Comparison of ENCODE assay signal across 15 mouse cellular contexts in the genomic region with DNA sequence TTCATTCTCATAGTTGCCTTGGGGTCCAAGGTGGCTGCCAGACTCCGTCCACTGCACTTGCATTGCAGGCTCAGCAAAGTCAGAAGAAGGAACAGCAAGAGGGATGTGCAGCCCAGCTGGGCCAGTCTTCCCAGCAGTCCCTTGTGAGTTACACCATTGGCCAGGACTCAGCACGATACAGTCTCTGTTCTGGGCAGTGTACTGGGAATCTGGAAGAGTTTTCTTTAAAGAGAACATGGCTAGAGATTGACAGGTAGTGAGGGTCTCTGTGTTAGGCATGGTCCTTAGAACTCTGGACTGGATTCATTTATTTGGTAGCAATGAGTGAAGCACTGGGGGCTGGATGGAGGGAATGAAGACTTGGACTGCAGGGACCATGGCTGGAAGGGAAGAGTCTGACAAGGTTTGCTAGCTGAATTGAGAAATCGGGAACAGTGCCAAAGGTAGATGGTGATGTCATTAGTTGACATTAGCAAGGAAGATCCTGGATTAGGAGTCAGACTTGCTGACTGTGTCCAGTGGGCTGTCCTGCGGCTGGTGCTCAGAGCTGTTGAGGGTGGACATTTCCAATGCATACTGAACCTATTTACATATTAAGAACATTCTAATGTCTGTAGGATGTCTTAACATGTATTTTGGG. TPM values are rescaled to one million over a fixed set of nuclear protein-coding genes. Genes with fewer than 3 reads are reported as not detected.
DNase-seq lines count a peak whose midpoint lies in the region; ATAC-seq lines count a peak whose summit lies in the region.
"Had no signal": no experiment of that assay in that cellular context is flagged by ENCODE, and none has a peak within 500 bp of the region (broad histone marks: within the 10 kb centered on the region; RNA-seq: fewer than 3 reads in every experiment).

No protein-coding gene starts in this region.

- no peaks in the 10 kb centered on the region for H3K36me3 ChIP-seq in embryonic facial prominence, embryonic 14.5 days (ENCODE audit: control insufficient read depth, insufficient read depth, low read length)
- no peaks in the 10 kb centered on the region for H3K36me3 ChIP-seq in embryonic facial prominence, embryonic 10.5 days (replicated peaks)
- H3K36me3 ChIP-seq in limb, embryonic 10.5 days: no peaks in the 10 kb centered on the region
- H3K36me3 ChIP-seq: embryonic facial prominence, embryonic 12.5 days; hindbrain, embryonic 15.5 days; kidney, embryonic 15.5 days; lung, embryonic 15.5 days; midbrain, embryonic 13.5 days; neural tube, embryonic 15.5 days had no signal

- H3K4me1 ChIP-seq in embryonic facial prominence, embryonic 14.5 days (ENCODE audit: control insufficient read depth, insufficient read depth, low read length): peaks cover 30% of the 10 kb centered on the region
- H3K4me1 ChIP-seq in embryonic facial prominence, embryonic 10.5 days: peaks cover 42% of the 10 kb centered on the region
- H3K4me1 ChIP-seq in limb, embryonic 10.5 days: peaks cover 50% of the 10 kb centered on the region

- no peak overlapping the region for H3K4me3 ChIP-seq in embryonic facial prominence, embryonic 14.5 days (ENCODE audit: low read depth, low read length)
- no peak overlapping the region for H3K4me3 ChIP-seq in embryonic facial prominence, embryonic 10.5 days
- no peak overlapping the region for H3K4me3 ChIP-seq in limb, embryonic 10.5 days
- H3K4me3 ChIP-seq: embryonic facial prominence, embryonic 12.5 days; hindbrain, embryonic 15.5 days; kidney, embryonic 15.5 days; lung, embryonic 15.5 days; midbrain, embryonic 13.5 days; neural tube, embryonic 15.5 days had no signal

- no peak overlapping the region for H3K4me2 ChIP-seq in embryonic facial prominence, embryonic 14.5 days (ENCODE audit: low read depth, low read length)
- H3K4me2 ChIP-seq: embryonic facial prominence, embryonic 12.5 days; hindbrain, embryonic 15.5 days; kidney, embryonic 15.5 days; lung, embryonic 15.5 days; midbrain, embryonic 13.5 days; neural tube, embryonic 15.5 days had no signal

- intact Hi-C loops in heart, postnatal 14 days (cut with DNase I): loop anchor here (5.0 kb wide), 1 partner anchor 84 kb away; no protein-coding TSS in a partner anchor
- intact Hi-C loops in left cerebral cortex, postnatal 36 days (cut with DNase I): no loop called here

- no peaks in the 10 kb centered on the region for H3K9me3 ChIP-seq in embryonic facial prominence, embryonic 14.5 days (ENCODE audit: control insufficient read depth, low read length)
- no peaks in the 10 kb centered on the region for H3K9me3 ChIP-seq in embryonic facial prominence, embryonic 10.5 days
- H3K9me3 ChIP-seq in limb, embryonic 10.5 days (replicated peaks): no peaks in the 10 kb centered on the region
- H3K9me3 ChIP-seq: embryonic facial prominence, embryonic 12.5 days; hindbrain, embryonic 15.5 days; kidney, embryonic 15.5 days; lung, embryonic 15.5 days; midbrain, embryonic 13.5 days; neural tube, embryonic 15.5 days had no signal

- H3K9ac ChIP-seq in embryonic facial prominence, embryonic 14.5 days (ENCODE audit: low read depth, low read length): no peak overlapping the region
- H3K9ac ChIP-seq: embryonic facial prominence, embryonic 12.5 days; hindbrain, embryonic 15.5 days; kidney, embryonic 15.5 days; lung, embryonic 15.5 days; midbrain, embryonic 13.5 days; neural tube, embryonic 15.5 days had no signal

- H3K27me3 ChIP-seq in embryonic facial prominence, embryonic 14.5 days (replicated peaks; ENCODE audit: control insufficient read depth, insufficient read depth, low read length): peaks cover 2% of the 10 kb centered on the region; the same call in 1 of the 2 replicates
- H3K27me3 ChIP-seq in embryonic facial prominence, embryonic 10.5 days (replicated peaks; ENCODE audit: low read depth, poor library complexity, severe bottlenecking): peaks cover 52% of the 10 kb centered on the region
- peaks cover 31% of the 10 kb centered on the region for H3K27me3 ChIP-seq in limb, embryonic 10.5 days (ENCODE audit: low read depth, poor library complexity, severe bottlenecking)
- H3K27me3 ChIP-seq: embryonic facial prominence, embryonic 12.5 days; hindbrain, embryonic 15.5 days; kidney, embryonic 15.5 days; neural tube, embryonic 15.5 days had no signal

- peak; percentile 59 for DNase-seq in embryonic facial prominence, embryonic 14.5 days (ENCODE audit: low spot score)
- no peak for DNase-seq in embryonic facial prominence, embryonic 10.5 days (ENCODE audit: low spot score)
- peak; percentile 61 for DNase-seq in lung, postnatal 10 days
- no peak for DNase-seq in lung, postnatal 14 days
- DNase-seq in heart, postnatal 14 days: peak; percentile 52 to 62
- DNase-seq in yolk sac, embryonic 10.5 days (ENCODE audit: low spot score): peak; percentile 77
- no peak for DNase-seq in limb, embryonic 10.5 days (ENCODE audit: low spot score)
- DNase-seq in left cerebral cortex, postnatal 36 days (ENCODE audit: low spot score in 2 of 2): no peak

- WGBS in embryonic facial prominence, embryonic 14.5 days: 80% methylated on average over 4 of the region's 4 CpGs
- WGBS in embryonic facial prominence, embryonic 10.5 days: 82% methylated on average over 4 of the region's 4 CpGs
- 91% methylated on average over 4 of the region's 4 CpGs for WGBS in limb, embryonic 10.5 days

- no peak for ATAC-seq in embryonic facial prominence, embryonic 14.5 days (ENCODE audit: low read depth)
- ATAC-seq: forebrain, embryonic 14.5 days; midbrain, embryonic 13.5 days had no signal

- H3K27ac ChIP-seq in embryonic facial prominence, embryonic 14.5 days (replicated peaks; ENCODE audit: low read depth, low read length): no peak overlapping the region
- no peak overlapping the region for H3K27ac ChIP-seq in embryonic facial prominence, embryonic 10.5 days (replicated peaks)
- no peak overlapping the region for H3K27ac ChIP-seq in limb, embryonic 10.5 days
- H3K27ac ChIP-seq: embryonic facial prominence, embryonic 12.5 days; hindbrain, embryonic 15.5 days; kidney, embryonic 15.5 days; lung, embryonic 15.5 days; midbrain, embryonic 13.5 days; neural tube, embryonic 15.5 days had no signal

RNA-seq across cellular contexts. Expression of a gene that starts 2.3 kb away (rescaled TPM):
- 5.6 and 5.8 TPM in 2 replicates for polyA plus RNA-seq in embryonic facial prominence, embryonic 14.5 days (2014; fragmentation: Nextera tagmentation; extraction: Ambion mirVana)
- 3.1 and 4.1 TPM in 2 replicates for polyA plus RNA-seq in embryonic facial prominence, embryonic 10.5 days (2016; fragmentation: Nextera tagmentation; extraction: Ambion mirVana)
- not detected for total RNA-seq in heart, postnatal 14 days (2021)
- 4.6 and 5.7 TPM in 2 replicates for polyA plus RNA-seq in limb, embryonic 10.5 days (2016; fragmentation: Nextera tagmentation; extraction: Ambion mirVana)
- 1 to 10 TPM; 3.7 to 3.9 TPM for total RNA-seq in left cerebral cortex, postnatal 36 days (2021)

Comparison
In these comparisons a context has a peak if more than half of its experiments do, and no peak if none do; other contexts are left out.
1. DNase-seq: peak in embryonic facial prominence, embryonic 14.5 days (single experiment), lung, postnatal 10 days (single experiment), heart, postnatal 14 days (2 of 2) and yolk sac, embryonic 10.5 days (single experiment); none in embryonic facial prominence, embryonic 10.5 days (single experiment), lung, postnatal 14 days (single experiment), limb, embryonic 10.5 days (single experiment) and left cerebral cortex, postnatal 36 days (0 of 2).